Mouse (Mus musculus) intestine, postnatal 0 days (tissue): Measurements from ENCODE around the gene Mmp24. TPM values are rescaled to one million over a fixed set of nuclear protein-coding genes. Genes with fewer than 3 reads are reported as not detected.

Source experiments
- ATAC-seq: fragments of 200-750 bp; cut with Nextera tagmentation; 2 replicates; pipeline ENCODE4 v1.8.0; 2017; ENCODE audit warnings: mild to moderate bottlenecking, moderate TSS enrichment, moderate library complexity
- H3K27ac ChIP-seq: fragments of 300-500 bp; sonication (generic); 2 replicates; pipeline ENCODE4 v1.5.1; 2014; ENCODE audit warnings: mild to moderate bottlenecking, low read depth, low read length, moderate library complexity
- H3K27me3 ChIP-seq: fragments of 300-500 bp; sonication (generic); replicated peaks from 2 replicates; pipeline ENCODE4 v1.6.1; 2014; ENCODE audit warnings: low read length, mixed read lengths; ENCODE audit not compliant: control insufficient read depth, insufficient read depth
- H3K36me3 ChIP-seq: fragments of 300-500 bp; sonication (generic); 2 replicates; pipeline ENCODE4 v1.6.1; 2014; ENCODE audit warnings: mild to moderate bottlenecking, moderate library complexity; ENCODE audit not compliant: control insufficient read depth, insufficient read depth
- H3K4me1 ChIP-seq: fragments of 300-500 bp; sonication (generic); replicated peaks from 2 replicates; pipeline ENCODE4 v1.6.1; 2014; ENCODE audit warnings: antibody characterized with exemption, low read length, mixed read lengths; ENCODE audit not compliant: control insufficient read depth, insufficient read depth
- H3K4me2 ChIP-seq: fragments of 300-500 bp; sonication (generic); replicated peaks from 2 replicates; pipeline ENCODE4 v1.6.1; 2014; ENCODE audit warnings: low read depth, mild to moderate bottlenecking, moderate library complexity
- H3K4me3 ChIP-seq: fragments of 300-500 bp; sonication (generic); 2 replicates; pipeline ENCODE4 v1.5.1; 2014; ENCODE audit warnings: low read depth, low read length
- H3K9ac ChIP-seq: fragments of 300-500 bp; sonication (generic); 2 replicates; pipeline ENCODE4 v1.6.1; 2014; ENCODE audit warnings: mild to moderate bottlenecking, low read depth, low read length
- H3K9me3 ChIP-seq: fragments of 300-500 bp; sonication (generic); 2 replicates; pipeline ENCODE4 v1.6.1; 2016; ENCODE audit warnings: mixed run types; ENCODE audit not compliant: control insufficient read depth
- CTCF ChIP-seq: sonication (generic); IDR thresholded peaks from 2 replicates; pipeline ENCODE4 v1.5.1; 2016; ENCODE audit warnings: low read depth, mild to moderate bottlenecking, control low read depth, antibody characterized with exemption, moderate library complexity
- WGBS: fragments of 180-500 bp; shearing (Covaris S2); extraction: QIAGEN DNeasy Blood & Tissue Kit; methylation state at CpG from one replicate; pipeline ENCODE4 v1.1.7; 2014; 5-methylcytosine and 5-hydroxymethylcytosine counted together
- polyA plus RNA-seq: library from polyadenylated mRNA; unstranded; fragments of >200 nt; fragmentation: Nextera tagmentation; extraction: Ambion mirVana; gene quantifications from 2 replicates; pipeline ENCODE4 v1.2.1, GENCODE M21; 2015

Gene Mmp24
- polyA plus RNA-seq, 1 experiment from 2014 or later = 0.22 TPM

- no peak for ATAC-seq
- H3K9ac ChIP-seq = no peak overlapping the region
- peak overlapping the region; percentile 75 for H3K4me2 ChIP-seq
- H3K27me3 ChIP-seq = no peaks in the 10 kb centered on the region
- H3K27ac ChIP-seq = no peak overlapping the region
- no peaks in the 10 kb centered on the region for H3K9me3 ChIP-seq
- peaks cover 7% of the 10 kb centered on the region for H3K4me1 ChIP-seq
- TF ChIP-seq CTCF = no peak
- 0 out of 2 replicates have a peak overlapping the region, but pooled peaks have one; percentile 57 for H3K4me3 ChIP-seq
- peaks cover 14% of the 10 kb centered on the region for H3K36me3 ChIP-seq
- 70% methylated on average over 10 of the region's 10 CpGs for WGBS
These were observed 42.4 kb downstream of the Mmp24 start for GRCm38 (mm10) chr2:155817301-155818245.

GRCm38 (mm10) chr2:155818596-155819391 lies 43.7 kb downstream of the Mmp24 start:
- peak overlapping the region; percentile 95 for H3K27ac ChIP-seq
- peak; percentile 29; the same call in 1 of the 2 replicates for TF ChIP-seq CTCF
- peak; percentile 84 for ATAC-seq
- peak overlapping the region; percentile 57 for H3K4me3 ChIP-seq
- H3K36me3 ChIP-seq = peaks cover 26% of the 10 kb centered on the region
- H3K27me3 ChIP-seq = no peaks in the 10 kb centered on the region
- no peaks in the 10 kb centered on the region for H3K9me3 ChIP-seq
- peaks cover 7% of the 10 kb centered on the region for H3K4me1 ChIP-seq
- peak overlapping the region; percentile 79 for H3K9ac ChIP-seq
- H3K4me2 ChIP-seq = peak overlapping the region; percentile 75
- 1% methylated on average over 37 of the region's 37 CpGs for WGBS

GRCm38 (mm10) chr2:155819392-155819448 lies 44.1 kb downstream of the Mmp24 start, which contains the start of gene BC029722:
Gene BC029722 (minus strand): TSS chr2:155819426.
- Histone ChIP-seq H3K27me3 (no peaks in the 10 kb centered on the region), H3K36me3 (peaks cover 29% of the 10 kb centered on the region), H3K4me1 (peaks cover 7% of the 10 kb centered on the region), H3K9ac (peak within 1 kb of the TSS; percentile 79), H3K4me3 (peak within 1 kb of the TSS; percentile 57), H3K4me2 (peak within 1 kb of the TSS; percentile 75), H3K27ac (peak within 1 kb of the TSS; percentile 95), H3K9me3 (no peaks in the 10 kb centered on the region)
- ATAC-seq = no peak
- TF ChIP-seq CTCF = no peak

- Histone ChIP-seq H3K9me3 (no peaks in the 10 kb centered on the region), H3K27ac (peak overlapping the region; percentile 95), H3K4me3 (peak overlapping the region; percentile 57; the same call in 1 of the 2 replicates), H3K4me2 (peak overlapping the region; percentile 75), H3K36me3 (peaks cover 29% of the 10 kb centered on the region), H3K27me3 (no peaks in the 10 kb centered on the region), H3K4me1 (peaks cover 7% of the 10 kb centered on the region), H3K9ac (peak overlapping the region; percentile 79)
- peak; percentile 85 for ATAC-seq
- 33% methylated on average over 6 of the region's 6 CpGs for WGBS
- no peak for TF ChIP-seq CTCF
These were observed 44.5 kb downstream of the Mmp24 start for GRCm38 (mm10) chr2:155819449-155820251.

GRCm38 (mm10) chr2:155820779-155821178 lies 45.6 kb downstream of the Mmp24 start:
- Histone ChIP-seq H3K27ac (peak overlapping the region; percentile 95), H3K9ac (peak overlapping the region; percentile 32; the same call in 1 of the 2 replicates), H3K4me3 (no peak overlapping the region), H3K27me3 (no peaks in the 10 kb centered on the region), H3K4me1 (peaks cover 7% of the 10 kb centered on the region), H3K4me2 (no peak overlapping the region), H3K36me3 (peaks cover 29% of the 10 kb centered on the region), H3K9me3 (no peaks in the 10 kb centered on the region)
- no peak for ATAC-seq
- TF ChIP-seq CTCF = no peak
- 58% methylated on average over 5 of the region's 5 CpGs for WGBS

- WGBS = 94% methylated on average over 8 of the region's 8 CpGs
- TF ChIP-seq CTCF = no peak
- H3K9ac ChIP-seq = no peak overlapping the region
- H3K4me3 ChIP-seq = no peak overlapping the region
- no peak for ATAC-seq
- no peak overlapping the region for H3K27ac ChIP-seq
- H3K36me3 ChIP-seq = peaks cover 29% of the 10 kb centered on the region
- H3K4me1 ChIP-seq = peaks cover 7% of the 10 kb centered on the region
- no peak overlapping the region for H3K4me2 ChIP-seq
- H3K27me3 ChIP-seq = no peaks in the 10 kb centered on the region
- H3K9me3 ChIP-seq = no peaks in the 10 kb centered on the region
These were observed 48.6 kb downstream of the Mmp24 start for GRCm38 (mm10) chr2:155823722-155824121.
